Mouse (Mus musculus): ENCODE measurements around the gene Top2a. TPM values are rescaled to one million over a fixed set of nuclear protein-coding genes. Genes with fewer than 3 reads are reported as not detected.

The Top2a gene
- polyA plus RNA-seq, 1 experiment from 2014 or later, result 332 TPM

DNA sequence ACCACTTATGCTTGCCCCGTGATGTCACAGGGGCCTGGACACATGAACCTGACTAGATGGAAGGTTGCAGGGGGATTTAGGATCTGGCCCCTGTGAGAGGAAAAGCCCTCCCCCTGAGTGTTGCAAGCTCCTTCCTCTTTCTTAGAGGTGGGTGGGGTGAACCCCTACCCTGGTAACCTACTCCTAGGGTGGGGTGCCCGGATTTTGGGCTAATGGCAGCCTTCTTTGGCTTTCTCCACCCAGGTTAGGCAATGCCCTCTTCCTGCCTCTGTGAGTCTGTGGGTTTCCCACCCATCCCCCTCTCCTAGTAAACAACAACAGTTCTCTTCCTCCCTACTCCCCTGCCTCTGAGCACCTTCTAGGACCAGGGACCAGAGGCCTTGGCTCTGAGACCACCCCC lies 71.3 kb downstream of the Top2a start:
- Histone ChIP-seq H3K27ac (ENCODE audit: low read depth, low read length) (no peak overlapping the region), H3K9ac (ENCODE audit: low read depth, low read length) (no peak overlapping the region), H3K4me1 (replicated peaks; ENCODE audit: control insufficient read depth, insufficient read depth, low read length) (peaks cover 16% of the 10 kb centered on the region), H3K4me2 (replicated peaks; ENCODE audit: low read depth, low read length) (no peak overlapping the region), H3K9me3 (ENCODE audit: control insufficient read depth, low read length) (no peaks in the 10 kb centered on the region), H3K36me3 (ENCODE audit: control insufficient read depth, insufficient read depth, low read length) (no peaks in the 10 kb centered on the region), H3K4me3 (ENCODE audit: low read depth, low read length) (no peak overlapping the region), H3K27me3 (ENCODE audit: control insufficient read depth, insufficient read depth, low read length) (no peaks in the 10 kb centered on the region)
- ATAC-seq (ENCODE audit: low FRiP score) (no peak), DNase-seq (ENCODE audit: low spot score) (no peak)
- WGBS, result 71% methylated on average over 2 of the region's 2 CpGs

DNA sequence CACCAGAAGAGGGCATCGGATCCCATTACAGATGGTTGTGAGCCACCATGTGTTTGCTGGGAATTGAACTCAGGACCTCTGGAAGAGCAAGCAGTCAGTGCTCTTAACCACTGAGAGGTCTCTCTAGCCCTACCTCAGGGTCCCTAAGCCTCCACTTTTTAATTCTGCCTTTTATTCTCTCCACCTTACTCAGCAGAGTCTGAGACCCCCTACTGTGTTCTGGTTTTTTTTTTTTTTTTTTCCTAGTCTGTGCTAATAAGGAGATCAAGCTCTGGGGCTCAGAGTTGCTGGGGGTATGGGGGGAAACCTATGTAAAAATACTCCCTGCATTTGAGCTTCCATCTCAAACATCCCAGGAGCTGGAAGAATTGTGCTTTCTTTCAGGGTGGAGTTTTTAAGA lies 71.9 kb downstream of the Top2a start:
- 85% methylated on average over 1 of the region's 1 CpGs for WGBS
- Histone ChIP-seq H3K4me3 (ENCODE audit: low read depth, low read length) (no peak overlapping the region), H3K27ac (ENCODE audit: low read depth, low read length) (no peak overlapping the region), H3K27me3 (ENCODE audit: control insufficient read depth, insufficient read depth, low read length) (no peaks in the 10 kb centered on the region), H3K9ac (ENCODE audit: low read depth, low read length) (no peak overlapping the region), H3K4me2 (replicated peaks; ENCODE audit: low read depth, low read length) (no peak overlapping the region), H3K36me3 (ENCODE audit: control insufficient read depth, insufficient read depth, low read length) (no peaks in the 10 kb centered on the region), H3K4me1 (replicated peaks; ENCODE audit: control insufficient read depth, insufficient read depth, low read length) (peaks cover 16% of the 10 kb centered on the region), H3K9me3 (ENCODE audit: control insufficient read depth, low read length) (no peaks in the 10 kb centered on the region)
- ATAC-seq (ENCODE audit: low FRiP score), result no peak
- no peak for DNase-seq (ENCODE audit: low spot score)

- ATAC-seq (ENCODE audit: low FRiP score), result no peak
- H3K27ac ChIP-seq (ENCODE audit: low read depth, low read length), result 0 out of 2 replicates have a peak overlapping the region, but pooled peaks have one; percentile 17
- H3K4me3 ChIP-seq (ENCODE audit: low read depth, low read length), result no peak overlapping the region
- no peak overlapping the region for H3K9ac ChIP-seq (ENCODE audit: low read depth, low read length)
- H3K4me2 ChIP-seq (replicated peaks; ENCODE audit: low read depth, low read length), result no peak overlapping the region
- 75% methylated on average over 16 of the region's 16 CpGs for WGBS
- H3K9me3 ChIP-seq (ENCODE audit: control insufficient read depth, low read length), result no peaks in the 10 kb centered on the region
- H3K4me1 ChIP-seq (replicated peaks; ENCODE audit: control insufficient read depth, insufficient read depth, low read length), result peaks cover 16% of the 10 kb centered on the region
- H3K27me3 ChIP-seq (ENCODE audit: control insufficient read depth, insufficient read depth, low read length), result no peaks in the 10 kb centered on the region
- DNase-seq (ENCODE audit: low spot score), result no peak
- H3K36me3 ChIP-seq (ENCODE audit: control insufficient read depth, insufficient read depth, low read length), result no peaks in the 10 kb centered on the region
Observed at GRCm38 (mm10) chr11:98951026-98951906, 72.7 kb downstream of the Top2a start.

- Histone ChIP-seq H3K9me3 (ENCODE audit: control insufficient read depth, low read length) (no peaks in the 10 kb centered on the region), H3K36me3 (ENCODE audit: control insufficient read depth, insufficient read depth, low read length) (no peaks in the 10 kb centered on the region), H3K27me3 (ENCODE audit: control insufficient read depth, insufficient read depth, low read length) (no peaks in the 10 kb centered on the region), H3K4me3 (ENCODE audit: low read depth, low read length) (no peak overlapping the region), H3K4me2 (replicated peaks; ENCODE audit: low read depth, low read length) (no peak overlapping the region), H3K4me1 (replicated peaks; ENCODE audit: control insufficient read depth, insufficient read depth, low read length) (peaks cover 16% of the 10 kb centered on the region), H3K27ac (ENCODE audit: low read depth, low read length) (no peak overlapping the region), H3K9ac (ENCODE audit: low read depth, low read length) (no peak overlapping the region)
- no peak for ATAC-seq (ENCODE audit: low FRiP score)
- 90% methylated on average over 9 of the region's 9 CpGs for WGBS
- DNase-seq (ENCODE audit: low spot score), result no peak
Observed at GRCm38 (mm10) chr11:98950484-98950883, 73.5 kb downstream of the Top2a start.

GRCm38 (mm10) chr11:98949958-98950460 lies 74.0 kb downstream of the Top2a start:
- Histone ChIP-seq H3K4me1 (replicated peaks; ENCODE audit: control insufficient read depth, insufficient read depth, low read length) (peaks cover 15% of the 10 kb centered on the region), H3K4me3 (ENCODE audit: low read depth, low read length) (no peak overlapping the region), H3K9ac (ENCODE audit: low read depth, low read length) (no peak overlapping the region), H3K27me3 (ENCODE audit: control insufficient read depth, insufficient read depth, low read length) (no peaks in the 10 kb centered on the region), H3K9me3 (ENCODE audit: control insufficient read depth, low read length) (no peaks in the 10 kb centered on the region), H3K27ac (ENCODE audit: low read depth, low read length) (no peak overlapping the region), H3K36me3 (ENCODE audit: control insufficient read depth, insufficient read depth, low read length) (no peaks in the 10 kb centered on the region), H3K4me2 (replicated peaks; ENCODE audit: low read depth, low read length) (no peak overlapping the region)
- ATAC-seq (ENCODE audit: low FRiP score) (no peak), DNase-seq (ENCODE audit: low spot score) (no peak)
- WGBS, result 84% methylated on average over 7 of the region's 7 CpGs

DNA sequence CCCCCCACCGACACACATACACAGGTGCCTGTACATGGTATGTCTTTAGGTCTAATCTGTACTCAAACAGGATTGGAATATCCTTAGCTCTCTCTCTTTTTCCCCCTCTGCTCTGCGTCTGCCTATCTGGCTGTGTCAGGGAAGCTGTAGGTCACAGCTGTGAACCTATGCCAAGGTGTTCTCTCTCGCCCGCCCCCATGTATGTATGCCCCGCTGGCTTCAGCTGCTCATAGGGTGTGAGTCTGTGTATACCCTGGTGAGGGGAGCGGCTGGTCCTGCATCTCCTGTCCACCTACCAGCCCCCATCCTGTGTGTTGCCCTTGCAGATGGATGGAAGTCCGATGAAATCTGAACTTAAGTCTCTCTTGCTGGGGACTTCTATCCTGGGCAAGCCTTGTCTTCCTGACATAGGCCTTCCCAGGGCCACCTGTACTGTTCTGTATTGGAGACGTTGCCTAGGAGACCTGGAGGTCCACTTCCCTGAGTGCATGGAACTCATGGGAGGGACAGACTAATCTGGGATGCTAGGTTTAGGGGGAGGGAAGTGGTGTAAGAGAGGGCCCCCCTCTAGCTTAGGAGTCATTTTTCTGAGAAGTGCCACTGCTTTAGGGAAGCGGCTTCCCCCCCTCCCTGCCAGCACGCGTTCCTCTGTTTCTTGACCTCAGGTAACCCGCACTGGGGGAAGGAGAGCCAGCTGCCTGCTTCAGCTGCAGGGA lies 74.6 kb downstream of the Top2a start:
- H3K9ac ChIP-seq (ENCODE audit: low read depth, low read length), result no peak overlapping the region
- H3K9me3 ChIP-seq (ENCODE audit: control insufficient read depth, low read length), result no peaks in the 10 kb centered on the region
- DNase-seq (ENCODE audit: low spot score), result no peak
- no peak overlapping the region for H3K4me3 ChIP-seq (ENCODE audit: low read depth, low read length)
- WGBS, result 67% methylated on average over 12 of the region's 12 CpGs
- no peaks in the 10 kb centered on the region for H3K36me3 ChIP-seq (ENCODE audit: control insufficient read depth, insufficient read depth, low read length)
- H3K4me1 ChIP-seq (replicated peaks; ENCODE audit: control insufficient read depth, insufficient read depth, low read length), result peaks cover 9% of the 10 kb centered on the region
- H3K27me3 ChIP-seq (ENCODE audit: control insufficient read depth, insufficient read depth, low read length), result no peaks in the 10 kb centered on the region
- no peak overlapping the region for H3K27ac ChIP-seq (ENCODE audit: low read depth, low read length)
- no peak overlapping the region for H3K4me2 ChIP-seq (replicated peaks; ENCODE audit: low read depth, low read length)
- no peak for ATAC-seq (ENCODE audit: low FRiP score)

- WGBS, result 85% methylated on average over 18 of the region's 18 CpGs
- no peak overlapping the region for H3K9ac ChIP-seq (ENCODE audit: low read depth, low read length)
- no peak for DNase-seq (ENCODE audit: low spot score)
- no peak overlapping the region for H3K4me3 ChIP-seq (ENCODE audit: low read depth, low read length)
- peaks cover 8% of the 10 kb centered on the region for H3K4me1 ChIP-seq (replicated peaks; ENCODE audit: control insufficient read depth, insufficient read depth, low read length)
- no peaks in the 10 kb centered on the region for H3K27me3 ChIP-seq (ENCODE audit: control insufficient read depth, insufficient read depth, low read length)
- no peak for ATAC-seq (ENCODE audit: low FRiP score)
- H3K9me3 ChIP-seq (ENCODE audit: control insufficient read depth, low read length), result no peaks in the 10 kb centered on the region
- H3K27ac ChIP-seq (ENCODE audit: low read depth, low read length), result no peak overlapping the region
- H3K36me3 ChIP-seq (ENCODE audit: control insufficient read depth, insufficient read depth, low read length), result no peaks in the 10 kb centered on the region
- no peak overlapping the region for H3K4me2 ChIP-seq (replicated peaks; ENCODE audit: low read depth, low read length)
Observed at GRCm38 (mm10) chr11:98947969-98948569, 75.9 kb downstream of the Top2a start.

- DNase-seq (ENCODE audit: low spot score) (no peak), ATAC-seq (ENCODE audit: low FRiP score) (no peak)
- Histone ChIP-seq H3K36me3 (ENCODE audit: control insufficient read depth, insufficient read depth, low read length) (no peaks in the 10 kb centered on the region), H3K9me3 (ENCODE audit: control insufficient read depth, low read length) (no peaks in the 10 kb centered on the region), H3K4me3 (ENCODE audit: low read depth, low read length) (no peak overlapping the region), H3K27me3 (ENCODE audit: control insufficient read depth, insufficient read depth, low read length) (no peaks in the 10 kb centered on the region), H3K4me1 (replicated peaks; ENCODE audit: control insufficient read depth, insufficient read depth, low read length) (peaks cover 19% of the 10 kb centered on the region), H3K27ac (ENCODE audit: low read depth, low read length) (no peak overlapping the region), H3K4me2 (replicated peaks; ENCODE audit: low read depth, low read length) (no peak overlapping the region), H3K9ac (ENCODE audit: low read depth, low read length) (no peak overlapping the region)
- 56% methylated on average over 3 of the region's 3 CpGs for WGBS
Observed at GRCm38 (mm10) chr11:98945605-98945977, 78.4 kb downstream of the Top2a start.
